Mouse (Mus musculus): ENCODE measurements at regions not wholly inside any gene's neighbourhood (a gene's known extent, or its start where the extent isn't known, plus 50 kb on each side); places are given as distances from the start of the nearest gene placed in this dataset.

GRCm38 (mm10) chr7:71471319-71471657 lies 120.0 kb upstream of the Gm10295 start:
- TF ChIP-seq CTCF (IDR thresholded peaks at IDR 0.05; ENCODE audit: low read depth, low read length) (no peak), EP300 (IDR thresholded peaks at IDR 0.05; ENCODE audit: insufficient read depth, low read depth, low read length) (no peak), POLR2A (IDR thresholded peaks at IDR 0.05; ENCODE audit: insufficient read depth, low read length) (no peak)
